Mouse (Mus musculus) limb, embryonic 11.5 days (tissue): Measurements from ENCODE around the gene Cenpt. TPM values are rescaled to one million over a fixed set of nuclear protein-coding genes. Genes with fewer than 3 reads are reported as not detected.
A peak's percentile ranks its signal among the peaks of the same experiment; 100 is the strongest.

Experiments used
- ATAC-seq: fragments of 200-750 bp; cut with Nextera tagmentation; 2 replicates; pipeline ENCODE4 v1.8.0; 2017; ENCODE audit warnings: low read depth; ENCODE audit not compliant: insufficient number of reproducible peaks, low FRiP score, low TSS enrichment
- DNase-seq: peaks from one replicate; pipeline ENCODE4 v3.0.0-alpha.2; 2015; ENCODE audit warnings: low spot score
- H3K27ac ChIP-seq: fragments of 300-500 bp; sonication (generic); replicated peaks from 2 replicates; pipeline ENCODE4 v1.5.1; 2014; ENCODE audit warnings: low read depth, mild to moderate bottlenecking, low read length
- H3K27me3 ChIP-seq: fragments of 300-500 bp; sonication (generic); 2 replicates; pipeline ENCODE4 v1.6.1; 2014; ENCODE audit warnings: mild to moderate bottlenecking, low read length, mixed read lengths; ENCODE audit not compliant: control insufficient read depth, insufficient read depth
- H3K36me3 ChIP-seq: fragments of 300-500 bp; sonication (generic); 2 replicates; pipeline ENCODE4 v1.6.1; 2014; ENCODE audit warnings: mild to moderate bottlenecking, low read length, moderate library complexity, mixed read lengths; ENCODE audit not compliant: control insufficient read depth, insufficient read depth
- H3K4me1 ChIP-seq: fragments of 300-500 bp; sonication (generic); 2 replicates; pipeline ENCODE4 v1.6.1; 2014; ENCODE audit warnings: low read length, mixed read lengths; ENCODE audit not compliant: control insufficient read depth, insufficient read depth
- H3K4me2 ChIP-seq: fragments of 300-500 bp; sonication (generic); 2 replicates; pipeline ENCODE4 v1.6.1; 2014; ENCODE audit warnings: low read depth, mild to moderate bottlenecking, moderate library complexity; ENCODE audit not compliant: severe bottlenecking
- H3K4me3 ChIP-seq: fragments of 300-500 bp; sonication (generic); 2 replicates; pipeline ENCODE4 v1.5.1; 2014; ENCODE audit warnings: low read depth, low read length
- H3K9ac ChIP-seq: fragments of 300-500 bp; sonication (generic); 2 replicates; pipeline ENCODE4 v1.6.1; 2014; ENCODE audit warnings: mild to moderate bottlenecking, low read length
- H3K9me3 ChIP-seq: fragments of 300-500 bp; sonication (generic); 2 replicates; pipeline ENCODE4 v1.6.1; 2016; ENCODE audit warnings: low read length; ENCODE audit not compliant: control insufficient read depth
- WGBS: fragments of 180-500 bp; shearing (Covaris S2); extraction: QIAGEN DNeasy Blood & Tissue Kit; methylation state at CpG from one replicate; pipeline ENCODE4 v1.1.7; 2014; 5-methylcytosine and 5-hydroxymethylcytosine counted together
- polyA plus RNA-seq: library from polyadenylated mRNA; unstranded; fragments of >200 nt; fragmentation: Nextera tagmentation; extraction: Ambion mirVana; gene quantifications from 2 replicates; pipeline ENCODE4 v1.2.1, GENCODE M21; 2014

Gene Cenpt
- 48.8 and 55.2 TPM in 2 replicates for polyA plus RNA-seq

DNA sequence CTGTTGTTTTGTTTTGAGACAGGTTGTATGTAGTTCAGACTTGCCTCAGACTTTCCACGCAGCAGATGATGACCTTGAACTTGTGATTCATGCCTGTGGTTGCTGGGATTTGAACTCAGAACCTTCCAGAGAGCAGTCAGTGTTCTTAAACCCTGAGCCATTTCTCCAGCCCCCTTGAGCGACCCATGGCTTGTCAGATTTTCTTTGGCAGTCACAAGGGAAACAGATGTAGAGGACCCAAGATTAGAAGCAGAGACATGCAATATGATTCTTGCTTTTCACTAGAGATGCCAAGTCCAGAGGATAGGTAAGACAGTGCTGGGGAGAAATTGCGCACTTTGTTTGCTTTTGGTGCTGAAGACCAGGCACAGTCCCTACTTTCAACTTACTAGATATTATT lies at the start of gene Cenpt:
Gene Cenpt, minus strand, starts transcription at position 101 of the 400 bp plus-strand sequence.
- Histone ChIP-seq H3K27ac (no peak within 1 kb of the TSS), H3K9ac (no peak within 1 kb of the TSS), H3K4me3 (no peak within 1 kb of the TSS), H3K4me2 (no peak within 1 kb of the TSS), H3K36me3 (peaks cover 5% of the 10 kb centered on the region), H3K4me1 (peaks cover 12% of the 10 kb centered on the region), H3K9me3 (no peaks in the 10 kb centered on the region), H3K27me3 (no peaks in the 10 kb centered on the region)
- no peak for ATAC-seq
- WGBS = 85% methylated on average over 3 of the region's 3 CpGs
- DNase-seq = no peak

DNA sequence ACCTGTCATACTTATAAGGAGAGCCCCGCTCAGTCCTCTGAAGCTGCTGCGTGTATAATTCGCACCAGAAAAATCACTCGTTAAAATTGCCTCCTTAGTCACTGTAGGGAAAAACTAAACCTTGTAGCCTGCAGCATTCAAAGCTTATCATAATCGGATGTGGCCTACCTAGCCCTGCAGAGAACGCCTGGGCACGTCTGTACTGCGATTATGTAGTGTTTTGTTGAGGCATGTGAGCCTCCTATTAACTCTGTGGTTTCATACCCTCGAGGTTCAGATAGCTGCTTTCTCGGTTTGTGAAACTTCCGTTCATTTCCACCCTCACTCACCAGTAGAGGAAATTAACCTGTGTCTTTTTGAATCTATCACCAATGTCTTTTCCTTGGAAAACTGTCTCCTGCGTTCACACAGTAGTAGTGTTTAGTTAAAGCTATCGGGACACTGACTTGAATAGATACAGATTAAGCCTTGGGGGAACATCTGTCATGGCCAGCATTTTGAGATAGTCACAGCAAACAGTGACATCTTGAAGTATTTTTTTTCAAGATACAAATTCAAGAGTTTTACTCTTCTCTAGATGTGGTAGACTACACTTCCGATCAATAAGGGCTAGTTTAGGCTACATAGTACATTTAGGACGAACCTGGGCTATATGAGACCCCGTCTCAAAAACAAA lies 48.0 kb upstream of the Cenpt start:
- peak overlapping the region; percentile 98 for H3K9ac ChIP-seq
- H3K4me3 ChIP-seq = peak overlapping the region; percentile 94
- DNase-seq (no peak), ATAC-seq (no peak)
- H3K27me3 ChIP-seq = no peaks in the 10 kb centered on the region
- peak overlapping the region; percentile 70; the same call in 1 of the 2 replicates for H3K27ac ChIP-seq
- peak overlapping the region; percentile 89 for H3K4me2 ChIP-seq
- 42% methylated on average over 16 of the region's 16 CpGs for WGBS
- no peaks in the 10 kb centered on the region for H3K36me3 ChIP-seq
- 0 out of 2 replicates have a peak, but pooled peaks cover 6% of the 10 kb centered on the region for H3K4me1 ChIP-seq
- H3K9me3 ChIP-seq = no peaks in the 10 kb centered on the region

DNA sequence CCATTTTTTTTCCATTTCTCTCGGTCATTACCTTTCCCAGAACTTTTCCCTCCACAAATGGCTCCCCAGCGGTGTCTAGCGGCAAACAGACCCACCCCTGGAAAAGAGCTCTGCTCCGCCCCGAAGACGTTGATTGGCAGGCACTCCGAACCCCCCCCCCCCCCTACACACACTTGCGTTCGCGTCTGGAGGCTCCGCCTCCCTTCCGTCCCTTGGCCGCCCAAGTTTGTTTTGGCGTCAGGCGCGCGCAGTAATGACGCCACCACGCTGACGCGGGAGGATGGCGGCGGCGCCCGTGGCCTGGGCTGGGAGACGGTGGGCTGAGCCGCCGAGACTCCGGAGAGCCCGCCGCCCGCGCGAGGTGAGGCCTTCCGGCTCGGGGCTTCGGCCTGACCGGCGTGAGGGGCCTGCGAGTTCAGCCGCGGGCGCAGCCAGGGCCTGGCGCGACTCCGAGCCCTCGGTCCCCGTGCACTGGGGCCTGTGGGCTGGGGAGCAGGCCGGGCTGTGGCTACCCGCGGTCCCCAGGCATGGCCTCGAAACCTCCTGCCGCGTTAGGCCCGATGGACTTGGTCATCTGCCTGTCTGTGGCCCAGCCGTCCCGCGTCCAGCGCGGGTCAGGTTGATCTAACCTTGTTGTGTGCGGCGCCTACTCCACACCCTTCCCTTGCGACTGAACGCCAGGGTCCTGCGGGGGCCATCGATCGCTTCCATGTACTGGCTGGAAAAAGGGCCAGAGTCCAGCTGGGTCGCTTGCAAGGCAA lies 47.3 kb upstream of the Cenpt start, which contains the start of gene Pskh1:
Gene Pskh1, plus strand, starts transcription at position 262 of the 761 bp plus-strand sequence.
- no peaks in the 10 kb centered on the region for H3K36me3 ChIP-seq
- H3K27ac ChIP-seq = peak within 1 kb of the TSS; percentile 70; the same call in 1 of the 2 replicates
- under 1% methylated on average over 68 of the region's 68 CpGs for WGBS
- H3K4me3 ChIP-seq = peak within 1 kb of the TSS; percentile 94
- H3K9ac ChIP-seq = peak within 1 kb of the TSS; percentile 98
- ATAC-seq (peak; percentile 94), DNase-seq (peak; percentile 95)
- H3K9me3 ChIP-seq = no peaks in the 10 kb centered on the region
- H3K4me2 ChIP-seq = peak within 1 kb of the TSS; percentile 89
- H3K4me1 ChIP-seq = 0 out of 2 replicates have a peak, but pooled peaks cover 6% of the 10 kb centered on the region
- no peaks in the 10 kb centered on the region for H3K27me3 ChIP-seq

DNA sequence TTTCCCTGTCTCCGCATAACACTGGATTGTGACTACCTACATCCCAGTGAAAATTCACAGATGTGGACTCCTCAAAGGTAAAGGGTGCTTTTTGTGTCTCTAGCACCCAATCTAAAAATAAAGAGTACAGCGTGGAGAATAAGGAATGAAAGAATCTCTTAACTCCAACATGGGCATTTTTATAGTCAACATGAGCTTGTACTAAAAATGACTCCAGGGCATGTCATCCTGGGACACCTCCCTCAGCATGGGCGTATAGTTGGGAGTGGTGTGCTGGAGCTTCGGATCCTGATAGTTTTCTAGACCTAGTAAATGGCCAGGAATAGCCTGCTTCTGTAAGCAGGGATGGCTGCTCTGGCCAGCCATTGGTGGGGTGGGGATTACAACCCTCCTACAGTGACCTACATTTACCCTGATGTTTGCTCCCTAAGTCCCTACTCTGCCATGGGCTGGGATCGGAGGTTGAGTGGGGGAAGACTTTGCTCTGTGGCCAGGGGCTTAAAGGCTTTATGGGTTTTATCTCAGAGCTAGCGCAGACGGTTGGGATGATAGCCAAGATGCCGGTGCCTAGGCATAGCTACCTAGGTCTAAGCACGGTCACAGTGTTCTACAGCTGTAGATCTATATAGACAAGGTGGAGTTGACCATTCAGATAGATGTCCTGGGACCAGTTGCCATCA lies 44.9 kb upstream of the Cenpt start:
- Histone ChIP-seq H3K4me3 (no peak overlapping the region), H3K9ac (no peak overlapping the region), H3K4me2 (no peak overlapping the region), H3K4me1 (0 out of 2 replicates have a peak, but pooled peaks cover 6% of the 10 kb centered on the region), H3K27ac (no peak overlapping the region), H3K27me3 (no peaks in the 10 kb centered on the region), H3K9me3 (no peaks in the 10 kb centered on the region), H3K36me3 (0 out of 2 replicates have a peak, but pooled peaks cover 3% of the 10 kb centered on the region)
- DNase-seq (no peak), ATAC-seq (no peak)
- 81% methylated on average over 9 of the region's 9 CpGs for WGBS

DNA sequence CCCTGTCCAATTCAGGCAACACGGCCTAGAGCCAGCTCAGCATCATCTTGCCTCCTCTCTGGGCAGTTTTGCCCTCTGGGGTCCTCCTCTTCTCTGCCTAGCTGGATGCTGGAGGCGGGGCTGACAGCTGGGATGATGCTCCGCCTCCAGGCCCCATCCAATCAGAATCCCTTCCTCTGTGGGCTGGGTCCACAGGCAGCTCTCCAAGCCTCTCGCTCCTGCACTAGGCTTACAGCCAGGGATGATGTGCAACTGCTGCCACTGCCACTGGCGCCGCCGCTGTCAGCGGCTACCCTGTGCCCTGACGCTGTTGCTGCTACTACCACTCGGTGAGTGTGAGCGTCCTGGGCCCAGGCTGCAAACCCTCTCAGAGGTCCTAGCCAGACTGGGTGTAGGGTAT lies 40.3 kb upstream of the Cenpt start, which contains the start of gene Nrn1l:
Gene Nrn1l, plus strand, starts transcription at position 229 of the 400 bp plus-strand sequence.
- Histone ChIP-seq H3K4me1 (no peaks in the 10 kb centered on the region), H3K4me2 (no peak within 1 kb of the TSS), H3K36me3 (peaks cover 34% of the 10 kb centered on the region), H3K9ac (no peak within 1 kb of the TSS), H3K27ac (no peak within 1 kb of the TSS), H3K9me3 (no peaks in the 10 kb centered on the region), H3K4me3 (no peak within 1 kb of the TSS), H3K27me3 (no peaks in the 10 kb centered on the region)
- ATAC-seq = peak; percentile 83; the same call in 1 of the 2 replicates
- peak; percentile 79 for DNase-seq
- 8% methylated on average over 11 of the region's 11 CpGs for WGBS

DNA sequence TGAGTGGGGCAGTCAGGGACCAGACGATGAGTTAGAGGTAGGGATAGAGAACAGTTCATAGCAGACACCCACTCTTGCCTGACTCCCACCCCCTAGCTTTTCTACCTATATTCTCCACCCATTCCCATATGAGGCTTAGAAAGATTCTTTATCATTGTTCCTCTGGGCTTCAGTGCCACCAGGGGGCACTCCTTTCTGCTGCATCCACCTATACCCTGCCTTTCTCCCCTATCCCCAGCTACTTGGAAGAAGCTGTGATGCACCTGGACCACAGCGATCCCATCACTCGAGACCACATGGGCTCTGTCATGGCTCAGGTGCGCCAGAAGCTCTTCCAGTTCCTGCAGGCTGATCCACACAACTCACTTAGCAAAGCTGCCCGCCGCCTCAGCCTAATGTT lies 39.4 kb upstream of the Cenpt start:
- Histone ChIP-seq H3K9ac (no peak overlapping the region), H3K27ac (no peak overlapping the region), H3K9me3 (no peaks in the 10 kb centered on the region), H3K4me2 (no peak overlapping the region), H3K27me3 (no peaks in the 10 kb centered on the region), H3K4me1 (no peaks in the 10 kb centered on the region), H3K36me3 (peaks cover 40% of the 10 kb centered on the region), H3K4me3 (no peak overlapping the region)
- DNase-seq (no peak), ATAC-seq (no peak)
- 79% methylated on average over 6 of the region's 6 CpGs for WGBS

DNA sequence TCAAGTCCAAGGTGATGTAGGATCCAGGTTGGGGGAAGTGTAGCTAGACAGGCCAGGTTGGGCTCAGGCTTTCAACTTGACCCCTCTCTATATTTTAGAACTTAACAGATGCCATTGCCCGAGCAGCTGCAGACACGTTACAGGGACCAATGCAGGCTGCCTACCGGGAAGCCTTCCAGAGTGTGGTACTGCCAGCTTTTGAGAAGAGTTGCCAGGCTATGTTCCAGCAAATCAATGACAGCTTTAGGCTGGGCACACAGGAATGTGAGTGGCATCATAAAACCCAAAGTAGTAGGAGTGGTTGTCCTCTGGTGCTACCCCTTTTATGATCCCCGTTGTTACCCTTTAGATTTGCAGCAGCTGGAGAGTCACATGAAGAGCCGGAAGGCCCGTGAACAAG lies 37.8 kb upstream of the Cenpt start:
- H3K4me2 ChIP-seq = no peak overlapping the region
- H3K27me3 ChIP-seq = no peaks in the 10 kb centered on the region
- ATAC-seq (no peak), DNase-seq (no peak)
- no peak overlapping the region for H3K4me3 ChIP-seq
- WGBS = 90% methylated on average over 6 of the region's 6 CpGs
- H3K9ac ChIP-seq = no peak overlapping the region
- peaks cover 49% of the 10 kb centered on the region for H3K36me3 ChIP-seq
- H3K9me3 ChIP-seq = no peaks in the 10 kb centered on the region
- H3K4me1 ChIP-seq = no peaks in the 10 kb centered on the region
- no peak overlapping the region for H3K27ac ChIP-seq
